Mouse (Mus musculus): Measurements from ENCODE around the gene Gm20816. TPM values are rescaled to one million over a fixed set of nuclear protein-coding genes. Genes with fewer than 3 reads are reported as not detected.
"Not testable (repeated sequence)": the region's sequence is repeated elsewhere in the genome, so short reads cannot be mapped to it uniquely, and the experiment has no call there.

The Gm20816 gene
- polyA plus RNA-seq (2015; fragmentation: Nextera tagmentation; extraction: Ambion mirVana) = not detected in 2 replicates

DNA sequence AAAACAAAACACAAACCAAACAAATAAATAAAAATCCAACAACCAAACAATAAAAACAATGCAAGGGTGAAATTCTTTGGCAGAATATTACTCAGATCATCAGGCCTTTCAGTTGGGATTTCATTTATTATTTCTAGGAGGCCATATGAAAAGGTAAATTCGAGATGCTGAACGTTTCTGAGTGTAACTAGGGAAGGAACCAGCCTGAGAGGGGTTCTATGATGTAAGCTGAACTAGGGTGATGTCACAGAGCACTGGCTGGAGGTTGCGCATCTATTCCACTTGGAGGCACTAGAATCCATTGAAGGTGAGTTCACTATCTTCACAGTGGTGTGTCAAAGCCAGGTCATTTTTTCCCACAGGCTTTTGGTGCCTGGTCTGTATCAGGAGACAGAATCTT, at the start of gene Gm20816:
Gene Gm20816 (plus strand): TSS at position 301 of the 400 bp plus-strand sequence.
- DNase-seq (ENCODE audit: low spot score) = not testable (repeated sequence)

Other genes with a start within 250 kb of the Gm20816 start
- gene Gm20937, start 243.1 kb upstream of the Gm20816 start, polyA plus RNA-seq (2015; fragmentation: Nextera tagmentation; extraction: Ambion mirVana) = not detected in 2 replicates